Mouse (Mus musculus): ENCODE data around the gene Gabrd.

Gene Gabrd

DNA sequence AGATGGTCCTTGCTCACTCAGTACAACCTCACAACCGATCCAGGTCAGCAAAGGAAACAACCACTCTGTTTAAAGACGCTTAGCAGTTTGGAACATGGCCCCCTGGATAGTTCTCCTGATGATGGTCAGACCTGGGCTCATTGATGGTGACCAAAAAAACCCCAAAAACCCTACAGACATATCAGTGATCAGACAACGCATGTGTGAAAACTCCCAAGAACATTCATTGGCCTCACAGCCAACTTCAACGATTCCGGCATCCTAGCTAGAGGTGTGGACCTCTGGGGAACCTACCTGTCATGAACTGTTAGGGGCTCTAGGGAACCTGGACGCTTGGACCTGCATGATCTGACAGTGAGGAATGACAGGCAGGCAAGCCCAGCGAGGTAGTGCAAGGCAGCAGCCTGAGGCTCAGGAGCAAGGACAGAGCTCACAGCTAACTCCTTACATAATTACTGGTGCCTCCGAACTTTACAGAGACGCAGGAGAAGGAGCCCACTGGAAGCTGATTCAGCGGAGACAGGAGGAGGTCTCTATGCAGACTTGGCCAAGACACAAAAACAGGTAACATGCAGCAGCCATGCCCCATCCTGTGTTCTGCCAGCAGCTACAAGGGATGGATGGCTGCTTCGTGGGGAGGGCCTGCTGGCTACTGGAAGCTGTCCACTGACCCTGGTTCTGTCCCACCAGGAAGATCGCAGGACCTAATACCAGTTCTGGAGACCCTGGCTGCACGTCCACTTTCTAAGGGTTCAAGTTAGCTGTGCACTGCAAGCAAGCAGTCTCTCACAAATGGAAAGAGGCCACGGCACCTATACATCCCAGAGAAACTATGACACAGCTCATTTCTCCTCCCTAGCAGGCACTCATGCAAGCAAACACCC, 54.3 kb downstream of the Gabrd start:
- no peak for DNase-seq

DNA sequence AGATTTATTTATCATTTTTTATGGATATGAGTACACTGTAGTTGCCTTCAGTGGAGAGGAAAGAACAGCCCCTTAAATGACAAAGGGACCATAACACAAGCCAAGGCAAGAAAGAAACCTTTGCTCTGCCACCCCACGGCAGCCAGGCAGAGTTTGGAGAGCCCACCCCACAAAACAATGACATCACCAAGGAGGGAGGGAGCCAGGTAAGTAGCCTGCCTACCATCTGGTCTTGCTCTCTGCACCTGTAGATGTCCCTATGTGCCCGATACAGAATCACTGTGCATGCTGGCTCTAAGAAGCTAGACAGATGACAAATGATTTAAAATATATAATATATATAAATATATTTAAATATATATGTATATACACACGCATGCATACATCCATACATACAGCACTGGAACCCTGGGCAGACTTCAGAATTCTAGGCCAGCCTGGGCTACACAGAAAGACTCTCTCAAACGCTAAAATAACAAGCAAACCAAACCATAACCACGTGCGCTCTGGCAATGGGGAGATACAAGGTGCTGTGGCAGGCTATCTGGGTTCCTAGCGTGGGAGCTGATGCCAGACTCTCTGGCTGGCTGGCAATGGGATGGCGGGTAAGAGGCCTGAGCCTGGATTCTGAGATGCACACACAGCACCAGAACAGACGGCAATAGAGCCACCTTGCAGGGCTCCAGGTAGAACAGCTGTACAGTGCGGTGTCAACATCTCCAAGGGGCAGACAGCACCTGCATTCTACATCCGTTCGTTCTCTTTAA, 61.4 kb downstream of the Gabrd start:
- no peak for DNase-seq

All from kidney, adult 8-10 months (tissue).